Mouse (Mus musculus): ENCODE data around the gene Abcg4.
A peak's percentile ranks its signal among the peaks of the same experiment; 100 is the strongest.

Gene Abcg4

GRCm38 (mm10) chr9:44240399-44240798 lies 48.0 kb downstream of the Abcg4 start, which contains the start of gene Ccdc153:
Gene Ccdc153 (plus strand): TSS chr9:44240676.
- no peak for DNase-seq (ENCODE audit: low read depth, low spot score)

- no peak for DNase-seq (ENCODE audit: low read depth, low spot score)
These were observed 49.0 kb downstream of the Abcg4 start for GRCm38 (mm10) chr9:44239447-44239846.

- no peak for DNase-seq (ENCODE audit: low read depth, low spot score)
These were observed 49.8 kb downstream of the Abcg4 start for GRCm38 (mm10) chr9:44238501-44239190.

- DNase-seq (ENCODE audit: low read depth, low spot score), result no peak
These were observed 51.3 kb downstream of the Abcg4 start for GRCm38 (mm10) chr9:44237128-44237527.

- no peak for DNase-seq (ENCODE audit: low read depth, low spot score)
These were observed 51.8 kb downstream of the Abcg4 start for GRCm38 (mm10) chr9:44236601-44237000.

- DNase-seq (ENCODE audit: low read depth, low spot score), result peak; percentile 52
These were observed 53.7 kb downstream of the Abcg4 start for GRCm38 (mm10) chr9:44234479-44235427.

- peak; percentile 96 for DNase-seq (ENCODE audit: low read depth, low spot score)
These were observed 54.5 kb downstream of the Abcg4 start, which contains the start of gene Cbl for GRCm38 (mm10) chr9:44233802-44234478. Gene Cbl (minus strand): TSS chr9:44234049.

- DNase-seq (ENCODE audit: low read depth, low spot score), result peak; percentile 20
These were observed 55.2 kb downstream of the Abcg4 start for GRCm38 (mm10) chr9:44233021-44233801.

GRCm38 (mm10) chr9:44231609-44232008 lies 56.8 kb downstream of the Abcg4 start:
- no peak for DNase-seq (ENCODE audit: low read depth, low spot score)

- no peak for DNase-seq (ENCODE audit: low read depth, low spot score)
These were observed 62.4 kb downstream of the Abcg4 start for GRCm38 (mm10) chr9:44225993-44226392.

Measured in skeletal muscle tissue, adult 2 months (tissue).